Mouse (Mus musculus): ENCODE measurements around the gene Tceal9. TPM values are rescaled to one million over a fixed set of nuclear protein-coding genes. Genes with fewer than 3 reads are reported as not detected.

Gene Tceal9
- polyA plus RNA-seq, 1 experiment from 2014 or later, result 248 TPM

GRCm38 (mm10) chrX:136277577-136277976 lies 32.7 kb downstream of the Tceal9 start:
- no peaks in the 10 kb centered on the region; the same call in 1 of the 2 replicates for H3K4me1 ChIP-seq
- H3K27ac ChIP-seq, result no peak overlapping the region
- H3K9me3 ChIP-seq, result no peaks in the 10 kb centered on the region
- H3K4me2 ChIP-seq, result no peak overlapping the region
- no peak overlapping the region for H3K9ac ChIP-seq
- no peak for ATAC-seq (replicated peaks)
- no peaks in the 10 kb centered on the region for H3K36me3 ChIP-seq (replicated peaks)
- no peak overlapping the region for H3K4me3 ChIP-seq
- 0 out of 2 replicates have a peak, but pooled peaks cover 4% of the 10 kb centered on the region for H3K27me3 ChIP-seq (replicated peaks)
- 84% methylated on average over 7 of the region's 7 CpGs for WGBS

GRCm38 (mm10) chrX:136278401-136278800 lies 33.5 kb downstream of the Tceal9 start:
- ATAC-seq (replicated peaks), result no peak
- Histone ChIP-seq H3K4me1 (no peaks in the 10 kb centered on the region), H3K27me3 (replicated peaks) (0 out of 2 replicates have a peak, but pooled peaks cover 4% of the 10 kb centered on the region), H3K27ac (no peak overlapping the region), H3K36me3 (replicated peaks) (no peaks in the 10 kb centered on the region), H3K9ac (no peak overlapping the region), H3K9me3 (no peaks in the 10 kb centered on the region), H3K4me3 (no peak overlapping the region), H3K4me2 (no peak overlapping the region)

- Histone ChIP-seq H3K9me3 (no peaks in the 10 kb centered on the region), H3K36me3 (replicated peaks) (no peaks in the 10 kb centered on the region), H3K4me1 (no peaks in the 10 kb centered on the region), H3K27me3 (replicated peaks) (0 out of 2 replicates have a peak, but pooled peaks cover 4% of the 10 kb centered on the region), H3K4me2 (no peak overlapping the region), H3K9ac (no peak overlapping the region), H3K4me3 (no peak overlapping the region), H3K27ac (no peak overlapping the region)
- no peak for ATAC-seq (replicated peaks)
- WGBS, result 82% methylated on average over 5 of the region's 5 CpGs
Observed at GRCm38 (mm10) chrX:136279410-136279809, 34.5 kb downstream of the Tceal9 start.

- no peaks in the 10 kb centered on the region for H3K27me3 ChIP-seq (replicated peaks)
- H3K27ac ChIP-seq, result peak overlapping the region; percentile 83
- no peaks in the 10 kb centered on the region for H3K4me1 ChIP-seq
- H3K9ac ChIP-seq, result no peak overlapping the region
- H3K4me2 ChIP-seq, result peak overlapping the region; percentile 37
- ATAC-seq (replicated peaks), result peak; percentile 99
- no peaks in the 10 kb centered on the region for H3K36me3 ChIP-seq (replicated peaks)
- WGBS, result 32% methylated on average over 8 of the region's 8 CpGs
- no peaks in the 10 kb centered on the region for H3K9me3 ChIP-seq
- 0 out of 2 replicates have a peak overlapping the region, but pooled peaks have one; percentile 18 for H3K4me3 ChIP-seq
Observed at GRCm38 (mm10) chrX:136290817-136291281, 46.0 kb downstream of the Tceal9 start.

Other genes with a start within 250 kb of the Tceal9 start
- gene Arxes1, start 211.7 kb upstream of the Tceal9 start, polyA plus RNA-seq (2015; fragmentation: Nextera tagmentation; extraction: Ambion mirVana), result 153 and 164 TPM in 2 replicates
- 787 TPM in 2 replicates for gene Bex2, start 176.8 kb upstream of the Tceal9 start, polyA plus RNA-seq (2015; fragmentation: Nextera tagmentation; extraction: Ambion mirVana)
- not detected in 2 replicates for gene Nxf3, start 159.8 kb upstream of the Tceal9 start, polyA plus RNA-seq (2015; fragmentation: Nextera tagmentation; extraction: Ambion mirVana)
- 136 and 147 TPM in 2 replicates for gene Bex4, start 106.1 kb upstream of the Tceal9 start, polyA plus RNA-seq (2015; fragmentation: Nextera tagmentation; extraction: Ambion mirVana)
- 112 and 114 TPM in 2 replicates for gene Tceal8, start 72.7 kb upstream of the Tceal9 start, polyA plus RNA-seq (2015; fragmentation: Nextera tagmentation; extraction: Ambion mirVana)
- gene Tceal5, start 41.2 kb upstream of the Tceal9 start, polyA plus RNA-seq (2015; fragmentation: Nextera tagmentation; extraction: Ambion mirVana), result 33.3 TPM in 2 replicates
- gene Tceal7, start 30.3 kb upstream of the Tceal9 start, polyA plus RNA-seq (2015; fragmentation: Nextera tagmentation; extraction: Ambion mirVana), result 2.7 and 3.2 TPM in 2 replicates
- 272 and 277 TPM in 2 replicates for gene Bex1, start 29.6 kb upstream of the Tceal9 start, polyA plus RNA-seq (2015; fragmentation: Nextera tagmentation; extraction: Ambion mirVana)
- 659 and 684 TPM in 2 replicates for gene Bex3, start 25.2 kb downstream of the Tceal9 start, polyA plus RNA-seq (2015; fragmentation: Nextera tagmentation; extraction: Ambion mirVana)